Mouse (Mus musculus): ENCODE measurements around the gene Strc. TPM values are rescaled to one million over a fixed set of nuclear protein-coding genes. Genes with fewer than 3 reads are reported as not detected.

The Strc gene
- polyA plus RNA-seq, 1 experiment from 2014 or later, result not detected

- ATAC-seq (ENCODE audit: insufficient number of reproducible peaks, insufficient read depth, low FRiP score, low TSS enrichment, low read depth), result no peak
- Histone ChIP-seq H3K27ac (no peak overlapping the region), H3K36me3 (no peaks in the 10 kb centered on the region), H3K4me3 (no peak overlapping the region), H3K9me3 (no peaks in the 10 kb centered on the region), H3K27me3 (no peaks in the 10 kb centered on the region), H3K4me2 (no peak overlapping the region), H3K9ac (no peak overlapping the region), H3K4me1 (no peaks in the 10 kb centered on the region; the same call in 1 of the 2 replicates)
- WGBS, result 29% methylated on average over 4 of the region's 4 CpGs
These were observed 21.2 kb upstream of the Strc start for GRCm38 (mm10) chr2:121408160-121408559.

- Histone ChIP-seq H3K9ac (no peak overlapping the region), H3K27me3 (no peaks in the 10 kb centered on the region), H3K4me1 (no peaks in the 10 kb centered on the region), H3K4me3 (no peak overlapping the region), H3K36me3 (no peaks in the 10 kb centered on the region), H3K27ac (no peak overlapping the region), H3K9me3 (no peaks in the 10 kb centered on the region), H3K4me2 (no peak overlapping the region)
- no peak for ATAC-seq (ENCODE audit: insufficient number of reproducible peaks, insufficient read depth, low FRiP score, low TSS enrichment, low read depth)
These were observed 16.3 kb upstream of the Strc start for GRCm38 (mm10) chr2:121403296-121403695.

- ATAC-seq (ENCODE audit: insufficient number of reproducible peaks, insufficient read depth, low FRiP score, low TSS enrichment, low read depth), result no peak
- no peaks in the 10 kb centered on the region for H3K4me1 ChIP-seq
- 12% methylated on average over 8 of the region's 8 CpGs for WGBS
These were observed 9.7 kb upstream of the Strc start for GRCm38 (mm10) chr2:121396624-121397023.

GRCm38 (mm10) chr2:121374766-121375165 is 12.2 kb downstream of the Strc start:
- H3K36me3 ChIP-seq, result no peaks in the 10 kb centered on the region
- no peak for ATAC-seq (ENCODE audit: insufficient number of reproducible peaks, insufficient read depth, low FRiP score, low TSS enrichment, low read depth)

More at GRCm38 (mm10) chr2:121396624-121397023, 9.7 kb upstream of the Strc start:
- H3K27ac ChIP-seq, result no peak overlapping the region
- no peak overlapping the region for H3K4me3 ChIP-seq
- no peaks in the 10 kb centered on the region for H3K36me3 ChIP-seq
- no peak overlapping the region for H3K4me2 ChIP-seq
- H3K27me3 ChIP-seq, result no peaks in the 10 kb centered on the region
- H3K9me3 ChIP-seq, result no peaks in the 10 kb centered on the region
- no peak overlapping the region for H3K9ac ChIP-seq

GRCm38 (mm10) chr2:121372266-121372665 is 14.7 kb downstream of the Strc start:
- H3K9me3 ChIP-seq, result no peaks in the 10 kb centered on the region
- no peak overlapping the region for H3K4me3 ChIP-seq
- no peak overlapping the region for H3K9ac ChIP-seq
- no peaks in the 10 kb centered on the region for H3K36me3 ChIP-seq
- ATAC-seq (ENCODE audit: insufficient number of reproducible peaks, insufficient read depth, low FRiP score, low TSS enrichment, low read depth), result no peak
- WGBS, result 83% methylated on average over 3 of the region's 3 CpGs
- H3K27me3 ChIP-seq, result no peaks in the 10 kb centered on the region
- peaks cover 11% of the 10 kb centered on the region; the same call in 1 of the 2 replicates for H3K4me1 ChIP-seq
- no peak overlapping the region for H3K27ac ChIP-seq
- no peak overlapping the region for H3K4me2 ChIP-seq

More at GRCm38 (mm10) chr2:121374766-121375165, 12.2 kb downstream of the Strc start:
- H3K4me3 ChIP-seq, result no peak overlapping the region
- H3K9ac ChIP-seq, result no peak overlapping the region
- H3K4me2 ChIP-seq, result no peak overlapping the region
- H3K27me3 ChIP-seq, result no peaks in the 10 kb centered on the region
- H3K9me3 ChIP-seq, result no peaks in the 10 kb centered on the region
- WGBS, result 56% methylated on average over 2 of the region's 2 CpGs
- no peak overlapping the region for H3K27ac ChIP-seq
- peaks cover 13% of the 10 kb centered on the region; the same call in 1 of the 2 replicates for H3K4me1 ChIP-seq

GRCm38 (mm10) chr2:121370921-121371320 is 16.0 kb downstream of the Strc start:
- Histone ChIP-seq H3K4me1 (no peaks in the 10 kb centered on the region), H3K9me3 (no peaks in the 10 kb centered on the region), H3K27ac (no peak overlapping the region), H3K27me3 (no peaks in the 10 kb centered on the region), H3K4me2 (no peak overlapping the region), H3K36me3 (no peaks in the 10 kb centered on the region), H3K9ac (no peak overlapping the region), H3K4me3 (no peak overlapping the region)
- WGBS, result 74% methylated on average over 5 of the region's 5 CpGs
- ATAC-seq (ENCODE audit: insufficient number of reproducible peaks, insufficient read depth, low FRiP score, low TSS enrichment, low read depth), result no peak

- H3K4me3 ChIP-seq, result no peak overlapping the region
These were observed 18.1 kb downstream of the Strc start for GRCm38 (mm10) chr2:121368831-121369230.

GRCm38 (mm10) chr2:121363656-121364055 is 23.3 kb downstream of the Strc start:
- ATAC-seq (ENCODE audit: insufficient number of reproducible peaks, insufficient read depth, low FRiP score, low TSS enrichment, low read depth), result no peak
- Histone ChIP-seq H3K9ac (no peak overlapping the region), H3K27ac (no peak overlapping the region), H3K36me3 (no peaks in the 10 kb centered on the region), H3K4me1 (peaks cover 4% of the 10 kb centered on the region), H3K4me3 (no peak overlapping the region), H3K27me3 (no peaks in the 10 kb centered on the region), H3K4me2 (no peak overlapping the region), H3K9me3 (no peaks in the 10 kb centered on the region)
- WGBS, result 83% methylated on average over 3 of the region's 3 CpGs

More at GRCm38 (mm10) chr2:121368831-121369230, 18.1 kb downstream of the Strc start:
- Histone ChIP-seq H3K27me3 (no peaks in the 10 kb centered on the region), H3K36me3 (no peaks in the 10 kb centered on the region), H3K9ac (no peak overlapping the region), H3K4me1 (no peaks in the 10 kb centered on the region), H3K4me2 (no peak overlapping the region), H3K27ac (no peak overlapping the region), H3K9me3 (no peaks in the 10 kb centered on the region)
- ATAC-seq (ENCODE audit: insufficient number of reproducible peaks, insufficient read depth, low FRiP score, low TSS enrichment, low read depth), result no peak
- WGBS, result 72% methylated on average over 2 of the region's 2 CpGs

- no peak overlapping the region; the same call in 1 of the 2 replicates for H3K4me3 ChIP-seq
- no peak overlapping the region for H3K27ac ChIP-seq
- H3K4me2 ChIP-seq, result no peak overlapping the region
- no peaks in the 10 kb centered on the region for H3K9me3 ChIP-seq
- 53% methylated on average over 4 of the region's 4 CpGs for WGBS
- H3K4me1 ChIP-seq, result peaks cover 20% of the 10 kb centered on the region
- H3K36me3 ChIP-seq, result no peaks in the 10 kb centered on the region
- no peaks in the 10 kb centered on the region for H3K27me3 ChIP-seq
- ATAC-seq (ENCODE audit: insufficient number of reproducible peaks, insufficient read depth, low FRiP score, low TSS enrichment, low read depth), result no peak
- H3K9ac ChIP-seq, result no peak overlapping the region
These were observed 27.5 kb downstream of the Strc start for GRCm38 (mm10) chr2:121359461-121359860.

- peak overlapping the region; percentile 37 for H3K4me3 ChIP-seq
- peak overlapping the region; percentile 58 for H3K4me2 ChIP-seq
- H3K27me3 ChIP-seq, result no peaks in the 10 kb centered on the region
- H3K9ac ChIP-seq, result 0 out of 2 replicates have a peak overlapping the region, but pooled peaks have one; percentile 33
- under 1% methylated on average over 16 of the region's 16 CpGs for WGBS
- H3K36me3 ChIP-seq, result no peaks in the 10 kb centered on the region
- no peaks in the 10 kb centered on the region for H3K9me3 ChIP-seq
- H3K4me1 ChIP-seq, result peaks cover 25% of the 10 kb centered on the region
- peak; percentile 72; the same call in 1 of the 2 replicates for ATAC-seq (ENCODE audit: insufficient number of reproducible peaks, insufficient read depth, low FRiP score, low TSS enrichment, low read depth)
- no peak overlapping the region for H3K27ac ChIP-seq
These were observed 28.6 kb downstream of the Strc start for GRCm38 (mm10) chr2:121358381-121358780.

GRCm38 (mm10) chr2:121357961-121358360 is 29.0 kb downstream of the Strc start:
- peak overlapping the region; percentile 58 for H3K4me2 ChIP-seq
- H3K4me1 ChIP-seq, result peaks cover 25% of the 10 kb centered on the region
- no peaks in the 10 kb centered on the region for H3K36me3 ChIP-seq
- H3K27me3 ChIP-seq, result no peaks in the 10 kb centered on the region
- H3K9me3 ChIP-seq, result no peaks in the 10 kb centered on the region
- H3K4me3 ChIP-seq, result peak overlapping the region; percentile 37
- no peak overlapping the region for H3K9ac ChIP-seq
- no peak for ATAC-seq (ENCODE audit: insufficient number of reproducible peaks, insufficient read depth, low FRiP score, low TSS enrichment, low read depth)
- H3K27ac ChIP-seq, result no peak overlapping the region
- 0% methylated on average over 4 of the region's 4 CpGs for WGBS

- WGBS, result 58% methylated on average over 5 of the region's 5 CpGs
- Histone ChIP-seq H3K27ac (no peak within 1 kb of the TSS), H3K27me3 (no peaks in the 10 kb centered on the region), H3K4me2 (peak within 1 kb of the TSS; percentile 58), H3K36me3 (no peaks in the 10 kb centered on the region), H3K9ac (0 out of 2 replicates have a peak within 1 kb of the TSS, but pooled peaks have one; percentile 33), H3K4me3 (peak within 1 kb of the TSS; percentile 37), H3K4me1 (peaks cover 25% of the 10 kb centered on the region), H3K9me3 (no peaks in the 10 kb centered on the region)
- ATAC-seq (ENCODE audit: insufficient number of reproducible peaks, insufficient read depth, low FRiP score, low TSS enrichment, low read depth), result no peak
These were observed 29.5 kb downstream of the Strc start, which contains the start of gene Ckmt1 for GRCm38 (mm10) chr2:121357494-121357893. Gene Ckmt1, plus strand, starts transcription at chr2:121357714.
